Mouse (Mus musculus): ENCODE data around the gene Rprml.

The Rprml gene

GRCm38 (mm10) chr11:103649301-103649982 lies at the start of gene Rprml:
TSS of gene Rprml (plus strand) at chr11:103649570.
- DNase-seq (ENCODE audit: low spot score), result peak; percentile 24

- no peak for DNase-seq (ENCODE audit: low spot score)
Observed at GRCm38 (mm10) chr11:103606611-103607010, 42.8 kb upstream of the Rprml start.

GRCm38 (mm10) chr11:103610772-103611171 lies 38.6 kb upstream of the Rprml start:
- no peak for DNase-seq (ENCODE audit: low spot score)

GRCm38 (mm10) chr11:103621040-103621439 lies 28.3 kb upstream of the Rprml start, which contains the start of gene Gm884:
TSS of gene Gm884 (minus strand) at chr11:103621140.
- DNase-seq (ENCODE audit: low spot score), result no peak

- DNase-seq (ENCODE audit: low spot score), result no peak
Observed at GRCm38 (mm10) chr11:103627453-103627852, 21.9 kb upstream of the Rprml start.

- DNase-seq (ENCODE audit: low spot score), result no peak
Observed at GRCm38 (mm10) chr11:103634806-103635205, 14.6 kb upstream of the Rprml start.

GRCm38 (mm10) chr11:103635481-103635880 lies 13.9 kb upstream of the Rprml start:
- no peak for DNase-seq (ENCODE audit: low spot score)

GRCm38 (mm10) chr11:103636261-103636660 lies 13.1 kb upstream of the Rprml start:
- no peak for DNase-seq (ENCODE audit: low spot score)

GRCm38 (mm10) chr11:103638790-103639189 lies 10.6 kb upstream of the Rprml start, which contains the start of gene Lyzl6:
TSS of gene Lyzl6 (minus strand) at chr11:103638890.
- DNase-seq (ENCODE audit: low spot score), result no peak

- DNase-seq (ENCODE audit: low spot score), result peak; percentile 89
Observed at GRCm38 (mm10) chr11:103639407-103639946, 9.9 kb upstream of the Rprml start.

GRCm38 (mm10) chr11:103643211-103643610 lies 6.2 kb upstream of the Rprml start:
- DNase-seq (ENCODE audit: low spot score), result no peak

GRCm38 (mm10) chr11:103645731-103646130 lies 3.6 kb upstream of the Rprml start:
- DNase-seq (ENCODE audit: low spot score), result no peak

GRCm38 (mm10) chr11:103646301-103646700 lies 3.1 kb upstream of the Rprml start:
- DNase-seq (ENCODE audit: low spot score), result no peak

GRCm38 (mm10) chr11:103647921-103648620 lies 1.3 kb upstream of the Rprml start:
- peak; percentile 46 for DNase-seq (ENCODE audit: low spot score)

- DNase-seq (ENCODE audit: low spot score), result no peak
Observed at GRCm38 (mm10) chr11:103648656-103649055, 714 bp upstream of the Rprml start.

GRCm38 (mm10) chr11:103649983-103650493 lies 668 bp downstream of the Rprml start:
- peak; percentile 49 for DNase-seq (ENCODE audit: low spot score)

- no peak for DNase-seq (ENCODE audit: low spot score)
Observed at GRCm38 (mm10) chr11:103651426-103651825, 2.1 kb downstream of the Rprml start.

- DNase-seq (ENCODE audit: low spot score), result no peak
Observed at GRCm38 (mm10) chr11:103653359-103653965, 4.1 kb downstream of the Rprml start.

- peak; percentile 89 for DNase-seq (ENCODE audit: low spot score)
Observed at GRCm38 (mm10) chr11:103656520-103656919, 7.2 kb downstream of the Rprml start.

- no peak for DNase-seq (ENCODE audit: low spot score)
Observed at GRCm38 (mm10) chr11:103658189-103658588, 8.8 kb downstream of the Rprml start.

GRCm38 (mm10) chr11:103661863-103662262 lies 12.5 kb downstream of the Rprml start:
- no peak for DNase-seq (ENCODE audit: low spot score)

- no peak for DNase-seq (ENCODE audit: low spot score)
Observed at GRCm38 (mm10) chr11:103662546-103662945, 13.2 kb downstream of the Rprml start.
